Comparison of ENCODE assay signal across 25 mouse cellular contexts in the genomic region with DNA sequence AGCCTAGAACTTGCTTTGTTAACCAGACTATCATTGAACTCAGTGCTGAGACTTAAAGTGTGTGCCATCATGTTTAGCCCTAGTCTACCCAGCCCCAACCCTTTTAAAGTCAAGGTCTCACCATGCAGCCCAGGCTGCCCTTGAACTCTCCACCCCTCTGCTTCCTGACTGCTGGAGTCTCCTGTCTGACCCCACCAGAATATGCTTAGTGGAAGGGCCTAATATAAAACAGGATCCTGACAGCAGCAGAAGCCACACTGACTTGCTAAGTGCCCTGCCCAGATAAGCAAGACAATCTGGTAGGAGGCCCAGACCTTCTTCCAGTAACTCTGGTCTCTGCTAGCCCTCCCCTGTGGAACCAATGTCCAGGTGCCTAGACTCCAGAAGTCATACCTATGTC. TPM values are rescaled to one million over a fixed set of nuclear protein-coding genes. Genes with fewer than 3 reads are reported as not detected.
DNase-seq lines count a peak whose midpoint lies in the region; ATAC-seq and TF ChIP-seq lines count a peak whose summit lies in the region.
"Had no signal": no experiment of that assay in that cellular context is flagged by ENCODE, and none has a peak within 500 bp of the region (broad histone marks: within the 10 kb centered on the region; RNA-seq: fewer than 3 reads in every experiment).

No protein-coding gene starts in this region.

- no peak for TF ChIP-seq EP300 in liver, postnatal 0 days (IDR thresholded peaks at IDR 0.05; ENCODE audit: low read depth)

- H3K27ac ChIP-seq in heart, embryonic 12.5 days (ENCODE audit: poor library complexity, severe bottlenecking), result peak overlapping the region; percentile 25; the same call in 1 of the 2 replicates
- 0 out of 2 replicates have a peak overlapping the region, but pooled peaks have one; percentile 44 for H3K27ac ChIP-seq in liver, postnatal 0 days (ENCODE audit: low read depth)
- H3K27ac ChIP-seq: embryonic facial prominence, embryonic 15.5 days; hindbrain, embryonic 12.5 days; kidney, postnatal 0 days; limb, embryonic 13.5 days; stomach, postnatal 0 days had no signal

- peak; percentile 43 to 68 for DNase-seq in adrenal gland, adult (ENCODE audit: inconsistent age in 2 of 2, low spot score in 1 of 2)
- DNase-seq in adrenal gland, postnatal 4 days (ENCODE audit: low spot score in 2 of 2), result no peak
- DNase-seq in heart, adult 9 months (ENCODE audit: low spot score in 2 of 2), result no peak
- no peak for DNase-seq in liver, postnatal 0 days
- no peak for DNase-seq in liver
- DNase-seq in frontal cortex, postnatal 10 days (ENCODE audit: low spot score in 2 of 2), result no peak
- DNase-seq: adrenal gland, adult 8-10 months; cerebellum, adult 11-12 months; cerebellum, postnatal 25 days; gastrocnemius, postnatal 36 days; kidney, adult 18-20 months; lung, postnatal 14 days; thymus, postnatal 14 days had no signal

- no peak for TF ChIP-seq CTCF in liver, postnatal 0 days (IDR thresholded peaks at IDR 0.05; ENCODE audit: low read depth)

- H3K9me3 ChIP-seq in heart, embryonic 12.5 days (replicated peaks), result no peaks in the 10 kb centered on the region
- H3K9me3 ChIP-seq in liver, postnatal 0 days (ENCODE audit: low read length), result no peaks in the 10 kb centered on the region
- H3K9me3 ChIP-seq: embryonic facial prominence, embryonic 15.5 days; hindbrain, embryonic 12.5 days; limb, embryonic 13.5 days had no signal

- H3K4me3 ChIP-seq in heart, embryonic 12.5 days, result no peak overlapping the region
- H3K4me3 ChIP-seq in liver, postnatal 0 days (ENCODE audit: low read depth, low read length), result no peak overlapping the region
- H3K4me3 ChIP-seq: embryonic facial prominence, embryonic 15.5 days; hindbrain, embryonic 12.5 days; limb, embryonic 13.5 days had no signal

- H3K4me2 ChIP-seq in heart, embryonic 12.5 days, result no peak overlapping the region
- no peak overlapping the region for H3K4me2 ChIP-seq in liver, postnatal 0 days (ENCODE audit: low read depth, low read length)
- H3K4me2 ChIP-seq: embryonic facial prominence, embryonic 15.5 days; hindbrain, embryonic 12.5 days; limb, embryonic 13.5 days had no signal

- no peak overlapping the region for H3K9ac ChIP-seq in heart, embryonic 12.5 days
- H3K9ac ChIP-seq in liver, postnatal 0 days (replicated peaks), result no peak overlapping the region
- H3K9ac ChIP-seq: embryonic facial prominence, embryonic 15.5 days; hindbrain, embryonic 12.5 days; limb, embryonic 13.5 days had no signal

- H3K4me1 ChIP-seq in heart, embryonic 12.5 days (replicated peaks), result peaks cover 46% of the 10 kb centered on the region
- peaks cover 22% of the 10 kb centered on the region for H3K4me1 ChIP-seq in liver, postnatal 0 days (ENCODE audit: insufficient read depth)

- peaks cover 23% of the 10 kb centered on the region for H3K36me3 ChIP-seq in heart, embryonic 12.5 days
- no peaks in the 10 kb centered on the region; the same call in 1 of the 2 replicates for H3K36me3 ChIP-seq in liver, postnatal 0 days (replicated peaks; ENCODE audit: insufficient read depth, low read length)

- ATAC-seq in heart, embryonic 12.5 days (ENCODE audit: insufficient number of reproducible peaks, low FRiP score), result no peak
- no peak for ATAC-seq in liver, postnatal 0 days
- peak; percentile 36 for ATAC-seq in megakaryocyte progenitor cell, adult 5-6 weeks (replicated peaks; ENCODE audit: poor library complexity)
- ATAC-seq: forebrain, embryonic 16.5 days had no signal

- H3K27me3 ChIP-seq in heart, embryonic 12.5 days (replicated peaks), result no peaks in the 10 kb centered on the region
- no peaks in the 10 kb centered on the region for H3K27me3 ChIP-seq in liver, postnatal 0 days (ENCODE audit: insufficient read depth, low read length)
- H3K27me3 ChIP-seq: embryonic facial prominence, embryonic 15.5 days; hindbrain, embryonic 12.5 days; limb, embryonic 13.5 days had no signal

RNA-seq across cellular contexts. Expression of a gene that starts 6.1 kb away (rescaled TPM):
- total RNA-seq in adrenal gland, postnatal 4 days (2021), result 10 to 100 TPM; 34.4 to 38.9 TPM
- 45.3 and 50.6 TPM in 2 replicates for polyA plus RNA-seq in heart, embryonic 12.5 days (2016; fragmentation: Nextera tagmentation; extraction: Ambion mirVana)
- 4.6 and 4.8 TPM in 2 replicates for polyA plus RNA-seq in liver, postnatal 0 days (2015; fragmentation: Nextera tagmentation; extraction: Ambion mirVana)
- total RNA-seq in megakaryocyte progenitor cell, adult 5-6 weeks (2015), result 15.5 and 18.2 TPM in 2 replicates
- 18.2 and 20.7 TPM in 2 replicates for total RNA-seq in megakaryocyte progenitor cell, adult 5-6 weeks (2017)

RNA-seq across cellular contexts. Expression of a gene that starts 52.8 kb away (rescaled TPM):
- under 1 TPM; 0.17 to 0.28 TPM for total RNA-seq in adrenal gland, postnatal 4 days (2021)
- polyA plus RNA-seq in heart, embryonic 12.5 days (2016; fragmentation: Nextera tagmentation; extraction: Ambion mirVana), result not detected in 2 replicates
- polyA plus RNA-seq in liver, postnatal 0 days (2015; fragmentation: Nextera tagmentation; extraction: Ambion mirVana), result not detected in 2 replicates
- not detected in 2 replicates for total RNA-seq in megakaryocyte progenitor cell, adult 5-6 weeks (2015)
- total RNA-seq in megakaryocyte progenitor cell, adult 5-6 weeks (2017), result not detected in 2 replicates
- total RNA-seq: gastrocnemius, postnatal 36 days; layer of hippocampus, adult 18-20 months; layer of hippocampus, postnatal 25 days; left cerebral cortex, postnatal 14 days had no signal
- polyA plus RNA-seq: forebrain, embryonic 16.5 days; hindbrain, embryonic 12.5 days; kidney, postnatal 0 days; limb, embryonic 13.5 days; liver, embryonic 16.5 days had no signal

RNA-seq across cellular contexts. Expression of a gene that starts 53.8 kb away (rescaled TPM):
- total RNA-seq in adrenal gland, postnatal 4 days (2021), result 1 to 10 TPM; 1.1 to 2.7 TPM
- 0.33 and 0.36 TPM in 2 replicates for polyA plus RNA-seq in heart, embryonic 12.5 days (2016; fragmentation: Nextera tagmentation; extraction: Ambion mirVana)
- polyA plus RNA-seq in liver, postnatal 0 days (2015; fragmentation: Nextera tagmentation; extraction: Ambion mirVana), result 0.04 TPM in 1 of 2 replicates, not detected in the other
- 0.07 TPM in 1 of 2 replicates, not detected in the other for total RNA-seq in megakaryocyte progenitor cell, adult 5-6 weeks (2015)
- not detected in 2 replicates for total RNA-seq in megakaryocyte progenitor cell, adult 5-6 weeks (2017)
- total RNA-seq: gastrocnemius, postnatal 36 days had no signal

RNA-seq across cellular contexts. Expression of a gene that starts 54.9 kb away (rescaled TPM):
- total RNA-seq in adrenal gland, postnatal 4 days (2021), result under 1 TPM in 1 of 2 experiments, not detected in 1; 0.25 TPM
- polyA plus RNA-seq in heart, embryonic 12.5 days (2016; fragmentation: Nextera tagmentation; extraction: Ambion mirVana), result not detected in 2 replicates
- not detected in 2 replicates for polyA plus RNA-seq in liver, postnatal 0 days (2015; fragmentation: Nextera tagmentation; extraction: Ambion mirVana)
- not detected in 2 replicates for total RNA-seq in megakaryocyte progenitor cell, adult 5-6 weeks (2015)
- not detected in 2 replicates for total RNA-seq in megakaryocyte progenitor cell, adult 5-6 weeks (2017)
- total RNA-seq: gastrocnemius, postnatal 36 days; layer of hippocampus, adult 18-20 months; layer of hippocampus, postnatal 25 days; left cerebral cortex, postnatal 14 days had no signal
- polyA plus RNA-seq: forebrain, embryonic 16.5 days; hindbrain, embryonic 12.5 days; kidney, postnatal 0 days; limb, embryonic 13.5 days; liver, embryonic 16.5 days had no signal

Comparison
In these comparisons a context has a peak if more than half of its experiments do, and no peak if none do; other contexts are left out.
1. DNase-seq: peak in adrenal gland, adult (2 of 2); none in adrenal gland, postnatal 4 days (0 of 2), heart, adult 9 months (0 of 2), liver, postnatal 0 days (single experiment), liver (single experiment) and frontal cortex, postnatal 10 days (0 of 2).